Mouse (Mus musculus): ENCODE data around the gene Atp6v0b. TPM values are rescaled to one million over a fixed set of nuclear protein-coding genes. Genes with fewer than 3 reads are reported as not detected.

The Atp6v0b gene
- polyA plus RNA-seq, 1 experiment from 2014 or later = 162 TPM

DNA sequence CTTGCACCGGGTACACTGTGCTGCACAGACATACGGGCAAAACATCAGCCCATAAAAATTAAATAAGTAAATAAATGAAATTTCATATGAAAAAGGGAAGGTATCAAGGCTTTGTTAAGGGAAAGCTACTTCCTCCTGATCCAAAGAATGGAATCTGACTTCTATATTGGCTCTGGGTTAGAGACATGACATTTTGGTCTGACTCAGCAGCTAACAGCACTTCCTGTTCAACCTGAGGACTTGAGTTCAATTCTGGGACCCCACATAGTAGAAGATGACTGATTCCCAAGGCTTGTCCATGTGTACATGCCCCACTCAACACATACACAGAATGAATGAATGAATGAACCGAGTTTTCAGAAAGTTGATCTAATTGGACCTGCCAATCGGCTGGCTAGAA, 30.7 kb upstream of the Atp6v0b start:
- Histone ChIP-seq H3K4me1 (peaks cover 22% of the 10 kb centered on the region), H3K27ac (replicated peaks) (no peak overlapping the region), H3K9me3 (no peaks in the 10 kb centered on the region), H3K27me3 (replicated peaks; ENCODE audit: low read depth, poor library complexity, severe bottlenecking) (peaks cover 14% of the 10 kb centered on the region), H3K4me3 (no peak overlapping the region), H3K36me3 (replicated peaks) (peaks cover under 1% of the 10 kb centered on the region; the same call in 1 of the 2 replicates)
- DNase-seq (ENCODE audit: low spot score) = no peak
- 89% methylated on average over 4 of the region's 4 CpGs for WGBS

GRCm38 (mm10) chr4:117917402-117917801, 30.3 kb upstream of the Atp6v0b start:
- H3K36me3 ChIP-seq (replicated peaks) = peaks cover 5% of the 10 kb centered on the region
- H3K27ac ChIP-seq (replicated peaks) = no peak overlapping the region
- no peak for DNase-seq (ENCODE audit: low spot score)
- H3K4me1 ChIP-seq = peaks cover 26% of the 10 kb centered on the region
- no peaks in the 10 kb centered on the region for H3K9me3 ChIP-seq
- H3K4me3 ChIP-seq = no peak overlapping the region
- H3K27me3 ChIP-seq (replicated peaks; ENCODE audit: low read depth, poor library complexity, severe bottlenecking) = peaks cover 10% of the 10 kb centered on the region
- WGBS = 85% methylated on average over 4 of the region's 4 CpGs

- no peak for DNase-seq (ENCODE audit: low spot score)
- Histone ChIP-seq H3K4me1 (peaks cover 31% of the 10 kb centered on the region), H3K4me3 (no peak overlapping the region), H3K27me3 (replicated peaks; ENCODE audit: low read depth, poor library complexity, severe bottlenecking) (0 out of 2 replicates have a peak, but pooled peaks cover under 1% of the 10 kb centered on the region), H3K9me3 (no peaks in the 10 kb centered on the region), H3K27ac (replicated peaks) (no peak overlapping the region), H3K36me3 (replicated peaks) (peaks cover 16% of the 10 kb centered on the region)
- 87% methylated on average over 5 of the region's 5 CpGs for WGBS
Measured at GRCm38 (mm10) chr4:117916386-117916785, 29.3 kb upstream of the Atp6v0b start.

DNA sequence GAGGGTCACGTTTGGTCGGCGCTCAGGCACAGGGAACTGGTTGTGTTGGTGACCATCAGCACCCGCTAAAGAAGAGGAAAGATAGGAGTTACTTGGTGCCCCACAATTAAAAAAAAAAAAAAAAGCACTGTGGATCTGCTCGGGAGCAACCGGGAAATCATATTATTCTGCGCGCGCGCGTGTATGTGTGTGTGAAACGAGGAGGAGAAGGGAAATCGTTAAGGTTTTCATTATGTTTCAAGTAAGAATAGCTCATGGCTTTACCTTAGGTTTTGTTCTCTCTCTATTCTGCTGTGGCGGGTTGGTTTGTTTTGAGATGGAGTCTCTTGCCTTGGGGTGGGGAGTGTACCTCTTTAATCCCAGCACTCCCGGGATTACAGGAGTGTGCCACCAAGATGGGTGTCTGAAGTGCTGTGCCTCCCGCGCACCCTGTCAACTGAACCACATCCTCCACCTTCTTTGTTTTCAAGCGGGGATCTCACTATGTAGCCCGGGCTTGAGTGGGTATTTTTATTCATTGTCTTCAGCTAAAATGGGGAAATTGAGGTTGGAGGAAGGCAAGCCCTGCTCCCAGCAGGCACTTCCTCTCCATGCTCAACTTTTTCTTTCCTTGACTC, 28.5 kb upstream of the Atp6v0b start:
- Histone ChIP-seq H3K27ac (replicated peaks) (peak overlapping the region; percentile 98), H3K27me3 (replicated peaks; ENCODE audit: low read depth, poor library complexity, severe bottlenecking) (no peaks in the 10 kb centered on the region), H3K36me3 (replicated peaks) (peaks cover 23% of the 10 kb centered on the region), H3K9me3 (no peaks in the 10 kb centered on the region), H3K4me3 (peak overlapping the region; percentile 88), H3K4me1 (peaks cover 31% of the 10 kb centered on the region)
- peak; percentile 19 for DNase-seq (ENCODE audit: low spot score)
- WGBS = 9% methylated on average over 19 of the region's 19 CpGs

DNA sequence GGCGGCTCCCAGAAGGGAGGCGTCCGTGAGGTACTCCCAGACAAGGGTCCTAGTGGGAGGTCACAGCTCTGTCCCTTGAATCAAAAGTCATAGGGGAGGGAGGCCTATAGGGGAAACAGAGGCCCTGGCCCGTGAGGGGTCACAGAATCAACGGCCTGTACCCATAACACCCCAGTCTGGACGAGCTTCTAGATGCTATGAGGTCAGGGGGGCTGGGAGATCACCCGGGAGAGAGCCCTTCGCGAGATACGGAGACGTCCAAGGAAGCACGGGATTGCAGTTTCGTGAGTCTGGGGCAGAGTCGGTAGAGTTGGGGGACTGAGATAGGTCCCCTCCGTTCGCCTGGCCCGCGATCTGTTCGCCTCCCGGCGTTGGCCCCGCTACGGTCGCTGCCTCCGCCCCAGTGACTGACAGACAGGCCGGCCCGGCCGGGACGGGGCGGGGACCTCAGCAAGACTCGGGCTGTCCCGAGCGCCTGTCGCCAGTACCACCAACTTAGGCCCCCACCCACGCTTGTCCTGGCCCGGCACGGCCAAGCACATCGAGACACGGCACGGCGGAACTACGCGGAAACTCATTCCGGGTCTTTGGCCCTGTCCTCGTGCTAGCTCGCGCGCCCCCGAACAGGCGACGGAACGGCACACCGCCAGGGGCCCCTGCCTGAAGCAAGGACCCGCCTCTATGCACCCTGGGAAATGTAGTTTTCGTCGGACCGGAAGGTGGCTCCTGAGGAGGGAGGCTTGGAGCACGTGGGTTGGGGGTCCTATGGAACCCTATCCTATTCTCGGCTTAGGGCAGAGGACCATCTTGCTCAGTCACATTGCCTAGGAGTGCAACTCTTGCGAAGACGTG, 27.7 kb upstream of the Atp6v0b start, which contains the start of gene Ipo13:
Ipo13 (minus strand) TSS at position 409 of the 852 bp plus-strand sequence.
- no peaks in the 10 kb centered on the region for H3K9me3 ChIP-seq
- WGBS = under 1% methylated on average over 61 of the region's 61 CpGs

DNA sequence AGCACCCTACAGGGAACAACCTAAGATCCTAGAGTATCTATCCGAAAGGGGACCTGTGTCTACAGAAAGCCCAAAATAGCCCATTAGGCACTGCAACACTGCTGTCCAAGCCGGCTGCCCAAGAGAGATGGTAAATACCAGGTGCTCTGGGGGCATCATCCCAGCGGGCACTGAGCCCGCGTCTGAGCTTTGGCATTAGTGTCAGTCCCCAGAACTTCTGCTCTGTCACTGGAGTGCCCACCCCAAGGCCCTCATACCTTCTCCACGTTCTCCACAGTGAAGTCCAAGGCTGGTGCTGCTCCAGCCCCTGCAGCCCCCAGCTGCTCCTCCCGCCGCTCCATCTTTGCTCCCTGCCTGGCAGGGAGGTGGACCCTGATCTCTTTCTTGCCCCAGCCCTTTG, 26.9 kb upstream of the Atp6v0b start:
- no peak for DNase-seq (ENCODE audit: low spot score)
- H3K4me1 ChIP-seq = peaks cover 35% of the 10 kb centered on the region
- peak overlapping the region; percentile 88 for H3K4me3 ChIP-seq
- no peaks in the 10 kb centered on the region for H3K27me3 ChIP-seq (replicated peaks; ENCODE audit: low read depth, poor library complexity, severe bottlenecking)
- no peaks in the 10 kb centered on the region for H3K9me3 ChIP-seq
- peaks cover 39% of the 10 kb centered on the region for H3K36me3 ChIP-seq (replicated peaks)
- WGBS = 23% methylated on average over 8 of the region's 8 CpGs
- H3K27ac ChIP-seq (replicated peaks) = peak overlapping the region; percentile 98

More for the DNA sequence above, 27.7 kb upstream of the Atp6v0b start, which contains the start of gene Ipo13:
- Histone ChIP-seq H3K27ac (replicated peaks) (peak within 1 kb of the TSS; percentile 98), H3K27me3 (replicated peaks; ENCODE audit: low read depth, poor library complexity, severe bottlenecking) (no peaks in the 10 kb centered on the region), H3K36me3 (replicated peaks) (peaks cover 31% of the 10 kb centered on the region), H3K4me1 (peaks cover 31% of the 10 kb centered on the region), H3K4me3 (peak within 1 kb of the TSS; percentile 88)
- DNase-seq (ENCODE audit: low spot score) = peak; percentile 94

DNA sequence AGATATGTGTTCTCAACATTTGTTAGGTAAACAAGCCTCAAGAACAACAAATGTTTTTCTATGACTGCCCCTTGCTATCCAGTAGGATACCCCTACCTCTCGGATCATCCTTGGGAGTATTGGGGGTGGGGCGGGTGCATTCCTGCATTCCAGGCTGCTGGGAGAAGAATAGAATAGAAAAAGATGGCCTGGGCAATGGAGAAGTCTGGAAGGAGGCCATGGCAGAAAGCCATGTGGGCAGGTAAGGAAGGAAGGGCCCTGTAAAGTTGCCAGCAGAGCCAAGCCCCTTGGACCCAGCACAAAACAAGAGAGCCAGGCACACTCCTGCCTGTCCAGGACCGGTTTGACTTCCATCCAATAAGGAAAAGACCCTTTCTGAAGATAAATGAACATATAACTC, 26.3 kb upstream of the Atp6v0b start:
- Histone ChIP-seq H3K27me3 (replicated peaks; ENCODE audit: low read depth, poor library complexity, severe bottlenecking) (no peaks in the 10 kb centered on the region), H3K4me3 (peak overlapping the region; percentile 88), H3K9me3 (no peaks in the 10 kb centered on the region), H3K36me3 (replicated peaks) (peaks cover 45% of the 10 kb centered on the region), H3K4me1 (peaks cover 38% of the 10 kb centered on the region), H3K27ac (replicated peaks) (no peak overlapping the region)
- WGBS = 52% methylated on average over 3 of the region's 3 CpGs
- no peak for DNase-seq (ENCODE audit: low spot score)

DNA sequence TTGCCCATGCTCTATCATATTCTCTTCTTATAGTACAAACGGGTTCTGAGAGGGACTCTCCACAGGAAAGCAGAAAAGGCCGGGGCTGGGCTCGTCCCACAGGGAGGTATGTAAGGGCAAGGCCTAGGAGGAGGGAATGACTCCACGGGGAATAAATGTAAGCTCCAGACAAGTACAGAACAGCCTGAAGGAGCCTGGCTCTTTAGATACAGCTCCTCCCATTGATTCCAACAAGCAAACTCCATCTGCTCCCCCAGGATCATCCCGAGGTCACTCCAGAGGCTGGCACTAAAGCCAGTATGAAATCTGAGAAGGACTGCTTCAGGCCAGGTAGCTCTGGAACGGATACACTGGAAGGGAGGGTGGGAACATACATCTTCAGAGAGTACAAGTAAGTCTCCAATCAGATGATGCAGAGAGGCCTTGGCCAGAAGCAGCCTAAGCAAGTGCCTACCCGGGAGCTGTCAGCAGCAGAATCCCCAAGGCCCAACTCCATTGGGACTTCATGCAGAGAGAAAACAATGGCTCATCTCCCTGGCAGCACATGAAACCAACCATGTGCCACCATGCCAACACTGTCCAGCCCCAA, 25.6 kb upstream of the Atp6v0b start:
- Histone ChIP-seq H3K27me3 (replicated peaks; ENCODE audit: low read depth, poor library complexity, severe bottlenecking) (no peaks in the 10 kb centered on the region), H3K4me1 (peaks cover 38% of the 10 kb centered on the region), H3K4me3 (peak overlapping the region; percentile 88), H3K27ac (replicated peaks) (no peak overlapping the region), H3K9me3 (no peaks in the 10 kb centered on the region), H3K36me3 (replicated peaks) (peaks cover 52% of the 10 kb centered on the region)
- DNase-seq (ENCODE audit: low spot score) = no peak
- 61% methylated on average over 7 of the region's 7 CpGs for WGBS

- Histone ChIP-seq H3K4me3 (peak overlapping the region; percentile 24; the same call in 1 of the 2 replicates), H3K4me1 (peaks cover 38% of the 10 kb centered on the region), H3K9me3 (no peaks in the 10 kb centered on the region), H3K27me3 (replicated peaks; ENCODE audit: low read depth, poor library complexity, severe bottlenecking) (no peaks in the 10 kb centered on the region), H3K36me3 (replicated peaks) (peaks cover 56% of the 10 kb centered on the region), H3K27ac (replicated peaks) (no peak overlapping the region)
- no peak for DNase-seq (ENCODE audit: low spot score)
- 91% methylated on average over 13 of the region's 13 CpGs for WGBS
Measured at GRCm38 (mm10) chr4:117912131-117912561, 25.0 kb upstream of the Atp6v0b start.

GRCm38 (mm10) chr4:117908834-117909453, 21.8 kb upstream of the Atp6v0b start:
- peaks cover 28% of the 10 kb centered on the region for H3K4me1 ChIP-seq
- no peak overlapping the region; the same call in 1 of the 2 replicates for H3K4me3 ChIP-seq
- DNase-seq (ENCODE audit: low spot score) = no peak
- H3K27ac ChIP-seq (replicated peaks) = no peak overlapping the region
- 79% methylated on average over 8 of the region's 8 CpGs for WGBS
- H3K9me3 ChIP-seq = no peaks in the 10 kb centered on the region
- no peaks in the 10 kb centered on the region for H3K27me3 ChIP-seq (replicated peaks; ENCODE audit: low read depth, poor library complexity, severe bottlenecking)
- H3K36me3 ChIP-seq (replicated peaks) = peaks cover 85% of the 10 kb centered on the region

- H3K4me3 ChIP-seq = no peak overlapping the region
- H3K4me1 ChIP-seq = peaks cover 7% of the 10 kb centered on the region
- WGBS = 91% methylated on average over 3 of the region's 3 CpGs
- no peaks in the 10 kb centered on the region for H3K27me3 ChIP-seq (replicated peaks; ENCODE audit: low read depth, poor library complexity, severe bottlenecking)
- no peaks in the 10 kb centered on the region for H3K9me3 ChIP-seq
- H3K27ac ChIP-seq (replicated peaks) = no peak overlapping the region
- peaks cover 95% of the 10 kb centered on the region for H3K36me3 ChIP-seq (replicated peaks)
- no peak for DNase-seq (ENCODE audit: low spot score)
Measured at GRCm38 (mm10) chr4:117906196-117906595, 19.1 kb upstream of the Atp6v0b start.

DNA sequence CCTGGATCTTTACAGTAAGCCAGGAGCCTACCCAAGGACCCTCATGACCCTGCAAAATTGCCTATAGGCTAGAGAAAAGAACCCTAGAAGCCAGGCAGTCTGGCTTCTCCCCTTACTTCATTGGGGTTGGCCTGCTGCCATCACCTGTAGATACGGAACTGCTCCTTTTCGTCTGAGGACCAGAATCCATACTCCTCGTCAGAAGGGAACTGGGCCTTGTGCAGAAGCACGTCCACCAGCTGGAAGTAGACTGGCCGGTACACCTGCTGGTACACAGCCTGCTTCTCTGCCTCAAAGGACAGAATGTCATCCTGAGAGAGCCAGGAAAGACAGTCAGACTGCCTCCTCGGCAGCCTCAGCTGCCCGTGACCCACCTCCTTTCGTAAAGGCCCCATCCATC, 17.6 kb upstream of the Atp6v0b start:
- Histone ChIP-seq H3K27ac (replicated peaks) (no peak overlapping the region), H3K27me3 (replicated peaks; ENCODE audit: low read depth, poor library complexity, severe bottlenecking) (no peaks in the 10 kb centered on the region), H3K4me1 (peaks cover 7% of the 10 kb centered on the region), H3K4me3 (no peak overlapping the region), H3K36me3 (replicated peaks) (peaks cover 95% of the 10 kb centered on the region), H3K9me3 (no peaks in the 10 kb centered on the region)
- 93% methylated on average over 8 of the region's 8 CpGs for WGBS
- DNase-seq (ENCODE audit: low spot score) = no peak

All from embryonic facial prominence, embryonic 10.5 days (tissue).